ENCODE assay signal across 11 mouse cellular contexts in genomic region chr11:62929799-62930198, GRCm38 (mm10). TPM values are rescaled to one million over a fixed set of nuclear protein-coding genes. Genes with fewer than 3 reads are reported as not detected.
DNase-seq lines count a peak whose midpoint lies in the region; ATAC-seq and TF ChIP-seq lines count a peak whose summit lies in the region.
"Had no signal": no experiment of that assay in that cellular context is flagged by ENCODE, and none has a peak within 500 bp of the region (broad histone marks: within the 10 kb centered on the region; RNA-seq: fewer than 3 reads in every experiment).

No protein-coding gene starts in this region.

- intact Hi-C loops in heart, postnatal 25 days (cut with DNase I) = no loop called here

- DNase-seq in heart, adult 11 months = peak; percentile 92
- no peak for DNase-seq in heart, postnatal 25 days (ENCODE audit: low spot score)
- DNase-seq in G1E (ENCODE audit: low spot score) = peak; percentile 26
- peak; percentile 37 to 77 for DNase-seq in kidney, adult 8-10 months
- no peak for DNase-seq in gastrocnemius, adult 8-10 months (ENCODE audit: low spot score in 2 of 2)
- DNase-seq in spleen, postnatal 14 days (ENCODE audit: low spot score in 2 of 2) = no peak
- no peak for DNase-seq in cerebellum, postnatal 10 days
- DNase-seq: midbrain, embryonic 14.5 days had no signal

- no peak overlapping the region for H3K27ac ChIP-seq in liver, embryonic 16.5 days (ENCODE audit: low read length)
- H3K27ac ChIP-seq: left cerebral cortex, adult 2 months had no signal

- H3K4me2 ChIP-seq in liver, embryonic 16.5 days (ENCODE audit: low read depth, low read length) = no peak overlapping the region

- peaks cover 9% of the 10 kb centered on the region; the same call in 1 of the 2 replicates for H3K4me1 ChIP-seq in G1E (ENCODE audit: insufficient read depth, low read depth, low read length)
- H3K4me1 ChIP-seq in liver, embryonic 16.5 days (ENCODE audit: control insufficient read depth, low read depth, low read length) = peaks cover 6% of the 10 kb centered on the region

- ATAC-seq in G1E (ENCODE audit: extremely low read depth, insufficient number of reproducible peaks, low FRiP score, poor library complexity, severe bottlenecking) = peak; percentile 100
- peak; percentile 82 for ATAC-seq in liver, embryonic 16.5 days (ENCODE audit: low read depth)

- H3K36me3 ChIP-seq in G1E (replicated peaks) = no peaks in the 10 kb centered on the region
- H3K36me3 ChIP-seq in liver, embryonic 16.5 days (ENCODE audit: control insufficient read depth, insufficient read depth) = no peaks in the 10 kb centered on the region

- 3% methylated on average over 3 of the region's 3 CpGs for WGBS in liver, embryonic 16.5 days (ENCODE audit: insufficient replicate concordance)

- H3K4me3 ChIP-seq in G1E (ENCODE audit: low read depth, low read length) = no peak overlapping the region
- no peak overlapping the region for H3K4me3 ChIP-seq in liver, embryonic 16.5 days (ENCODE audit: low read depth, low read length)
- H3K4me3 ChIP-seq: left cerebral cortex, adult 2 months had no signal

- H3K27me3 ChIP-seq in G1E (ENCODE audit: insufficient read depth, low read length) = no peaks in the 10 kb centered on the region
- H3K27me3 ChIP-seq in liver, embryonic 16.5 days (ENCODE audit: control insufficient read depth, insufficient read depth, low read depth, low read length) = no peaks in the 10 kb centered on the region

- H3K9me3 ChIP-seq in G1E (replicated peaks) = no peaks in the 10 kb centered on the region
- no peaks in the 10 kb centered on the region for H3K9me3 ChIP-seq in liver, embryonic 16.5 days (replicated peaks; ENCODE audit: control insufficient read depth, low read length)

- no peak for TF ChIP-seq CTCF in G1E (IDR thresholded peaks at IDR 0.05; ENCODE audit: low read depth, low read length)

- H3K9ac ChIP-seq in liver, embryonic 16.5 days (ENCODE audit: low read depth, low read length) = no peak overlapping the region

RNA-seq across cellular contexts. Expression of gene Cdrt4, which starts 21.2 kb away (rescaled TPM):
- total RNA-seq in heart, postnatal 25 days (2021) = not detected
- not detected in 2 replicates for total RNA-seq in G1E (2014; fragmentation: Nextera tagmentation)
- 0.27 TPM in 1 of 2 replicates, not detected in the other for total RNA-seq in G1E (2017)
- polyA plus RNA-seq in G1E (2012) = not detected in 2 replicates
- not detected in 2 replicates for polyA plus RNA-seq in liver, embryonic 16.5 days (2015; fragmentation: Nextera tagmentation; extraction: Ambion mirVana)
- not detected for total RNA-seq in gastrocnemius, adult 8-10 months (2022)
- total RNA-seq: hematopoietic stem cell, adult 5-6 weeks; left cerebral cortex, adult 2 months had no signal
- polyA plus RNA-seq: midbrain, embryonic 14.5 days had no signal

RNA-seq across cellular contexts. Expression of gene Tvp23b, which starts 50.5 kb away (rescaled TPM):
- 10 to 100 TPM; 20.4 to 23.6 TPM for total RNA-seq in heart, postnatal 25 days (2021)
- 24.8 and 33.0 TPM in 2 replicates for total RNA-seq in G1E (2014; fragmentation: Nextera tagmentation)
- 46.5 and 53.7 TPM in 2 replicates for total RNA-seq in G1E (2017)
- polyA plus RNA-seq in G1E (2012) = 1.9 and 3.3 TPM in 2 replicates
- polyA plus RNA-seq in liver, embryonic 16.5 days (2015; fragmentation: Nextera tagmentation; extraction: Ambion mirVana) = 26.1 and 29.7 TPM in 2 replicates
- total RNA-seq in gastrocnemius, adult 8-10 months (2022) = 1 to 10 TPM; 3.5 to 6.2 (median 5.3) TPM

Comparison
In these comparisons a context has a peak if more than half of its experiments do, and no peak if none do; other contexts are left out.
1. DNase-seq: peak in heart, adult 11 months (single experiment), G1E (single experiment) and kidney, adult 8-10 months (2 of 2); none in heart, postnatal 25 days (single experiment), gastrocnemius, adult 8-10 months (0 of 2), spleen, postnatal 14 days (0 of 2) and cerebellum, postnatal 10 days (0 of 2).